Comparison of ENCODE assay signal across 20 mouse cellular contexts in genomic region chr8:66785996-66786395, GRCm38 (mm10).
DNase-seq lines count a peak whose midpoint lies in the region; ATAC-seq lines count a peak whose summit lies in the region.
"Had no signal": no experiment of that assay in that cellular context is flagged by ENCODE, and none has a peak within 500 bp of the region (broad histone marks: within the 10 kb centered on the region; RNA-seq: fewer than 3 reads in every experiment).

No protein-coding gene starts in this region.

- no peak overlapping the region for H3K27ac ChIP-seq in midbrain, embryonic 16.5 days (ENCODE audit: low read length)
- H3K27ac ChIP-seq: forebrain, embryonic 10.5 days; hindbrain, embryonic 12.5 days; liver, embryonic 13.5 days; midbrain, embryonic 12.5 days had no signal

- no peak overlapping the region for H3K9ac ChIP-seq in midbrain, embryonic 16.5 days (ENCODE audit: low read depth, low read length)
- H3K9ac ChIP-seq: hindbrain, embryonic 12.5 days; liver, embryonic 13.5 days; midbrain, embryonic 12.5 days had no signal

- H3K4me1 ChIP-seq in midbrain, embryonic 16.5 days (ENCODE audit: control insufficient read depth, insufficient read depth, low read length): no peaks in the 10 kb centered on the region
- H3K4me1 ChIP-seq: forebrain, embryonic 10.5 days; hindbrain, embryonic 12.5 days; liver, embryonic 13.5 days; midbrain, embryonic 12.5 days had no signal

- H3K9me3 ChIP-seq in midbrain, embryonic 16.5 days (replicated peaks; ENCODE audit: control insufficient read depth, low read length, poor library complexity, severe bottlenecking): no peaks in the 10 kb centered on the region
- H3K9me3 ChIP-seq: forebrain, embryonic 10.5 days; hindbrain, embryonic 12.5 days; liver, embryonic 13.5 days; midbrain, embryonic 12.5 days had no signal

- peak; percentile 75 for ATAC-seq in frontal cortex, adult (ENCODE audit: low TSS enrichment)
- ATAC-seq in midbrain, embryonic 16.5 days: no peak
- ATAC-seq: intestine, postnatal 0 days had no signal

- no peak for DNase-seq in frontal cortex, postnatal 10 days (ENCODE audit: low spot score in 2 of 2)
- peak; percentile 42 for DNase-seq in right cerebral cortex, adult 18-20 months
- no peak for DNase-seq in right cerebral cortex, postnatal 10 days (ENCODE audit: low spot score in 2 of 2)
- peak; percentile 88 for DNase-seq in layer of hippocampus, adult 9-11 months
- DNase-seq in cerebellum, adult 8-10 months: no peak
- DNase-seq: adrenal gland, postnatal 25 days; cerebellum, adult 11 months; cerebellum, postnatal 14 days; gastrocnemius, postnatal 25 days; kidney, postnatal 4 days; liver, embryonic 13.5 days; lung, adult 2 months; thymus, adult 2 months; thymus, postnatal 4 days had no signal

- no peaks in the 10 kb centered on the region for H3K36me3 ChIP-seq in midbrain, embryonic 16.5 days (ENCODE audit: control insufficient read depth, insufficient read depth, low read length)
- H3K36me3 ChIP-seq: forebrain, embryonic 10.5 days; hindbrain, embryonic 12.5 days; liver, embryonic 13.5 days; midbrain, embryonic 12.5 days had no signal

- WGBS in midbrain, embryonic 16.5 days: 64% methylated on average over 3 of the region's 3 CpGs

- no peaks in the 10 kb centered on the region for H3K27me3 ChIP-seq in midbrain, embryonic 16.5 days (ENCODE audit: control insufficient read depth, insufficient read depth, low read depth, low read length)
- H3K27me3 ChIP-seq: hindbrain, embryonic 12.5 days; liver, embryonic 13.5 days; midbrain, embryonic 12.5 days had no signal

- H3K4me2 ChIP-seq in midbrain, embryonic 16.5 days (ENCODE audit: low read length): no peak overlapping the region
- H3K4me2 ChIP-seq: hindbrain, embryonic 12.5 days; liver, embryonic 13.5 days; midbrain, embryonic 12.5 days had no signal

- no peak overlapping the region for H3K4me3 ChIP-seq in midbrain, embryonic 16.5 days (ENCODE audit: low read depth, low read length)
- H3K4me3 ChIP-seq: forebrain, embryonic 10.5 days; hindbrain, embryonic 12.5 days; liver, embryonic 13.5 days; midbrain, embryonic 12.5 days had no signal

Comparison
In these comparisons a context has a peak if more than half of its experiments do, and no peak if none do; other contexts are left out.
1. DNase-seq: peak in right cerebral cortex, adult 18-20 months (single experiment) and layer of hippocampus, adult 9-11 months (single experiment); none in frontal cortex, postnatal 10 days (0 of 2), right cerebral cortex, postnatal 10 days (0 of 2) and cerebellum, adult 8-10 months (single experiment).